Mouse (Mus musculus) heart, embryonic 15.5 days (tissue): Measurements from ENCODE around the gene Pwp2. TPM values are rescaled to one million over a fixed set of nuclear protein-coding genes. Genes with fewer than 3 reads are reported as not detected.
"Not testable (repeated sequence)": the region's sequence is repeated elsewhere in the genome, so short reads cannot be mapped to it uniquely, and the experiment has no call there.

Source experiments
- ATAC-seq: fragments of 200-750 bp; cut with Nextera tagmentation; replicated peaks from 2 replicates; pipeline ENCODE4 v1.8.0; 2017; ENCODE audit warnings: low read depth, moderate TSS enrichment; ENCODE audit not compliant: insufficient number of reproducible peaks, insufficient read depth, low FRiP score
- H3K27ac ChIP-seq: fragments of 300-500 bp; sonication (generic); 2 replicates; pipeline ENCODE4 v1.5.1; 2015; ENCODE audit warnings: mild to moderate bottlenecking, inconsistent platforms
- H3K27me3 ChIP-seq: fragments of 300-500 bp; sonication (generic); 2 replicates; pipeline ENCODE4 v1.6.1; 2015; ENCODE audit warnings: inconsistent platforms
- H3K36me3 ChIP-seq: fragments of 300-500 bp; sonication (generic); 2 replicates; pipeline ENCODE4 v1.6.1; 2015; ENCODE audit warnings: mild to moderate bottlenecking, inconsistent platforms
- H3K4me1 ChIP-seq: fragments of 300-500 bp; sonication (generic); replicated peaks from 2 replicates; pipeline ENCODE4 v1.6.1; 2015; ENCODE audit warnings: inconsistent platforms
- H3K4me2 ChIP-seq: fragments of 300-500 bp; sonication (generic); 2 replicates; pipeline ENCODE4 v1.6.1; 2015; ENCODE audit warnings: inconsistent platforms, mild to moderate bottlenecking, moderate library complexity
- H3K4me3 ChIP-seq: fragments of 300-500 bp; sonication (generic); 2 replicates; pipeline ENCODE4 v1.5.1; 2015; ENCODE audit warnings: mild to moderate bottlenecking, inconsistent platforms
- H3K9ac ChIP-seq: fragments of 300-500 bp; sonication (generic); 2 replicates; pipeline ENCODE4 v1.6.1; 2015; ENCODE audit warnings: mild to moderate bottlenecking, inconsistent platforms
- H3K9me3 ChIP-seq: fragments of 300-500 bp; sonication (generic); replicated peaks from 2 replicates; pipeline ENCODE4 v1.6.1; 2016; ENCODE audit warnings: inconsistent platforms
- WGBS: fragments of 180-500 bp; shearing (Covaris S2); methylation state at CpG from one replicate; pipeline ENCODE4 v1.1.7; 2015; ENCODE audit warnings: mixed read lengths; 5-methylcytosine and 5-hydroxymethylcytosine counted together
- polyA plus RNA-seq: library from polyadenylated mRNA; unstranded; fragments of >200 nt; fragmentation: Nextera tagmentation; extraction: Ambion mirVana; gene quantifications from 2 replicates; pipeline ENCODE4 v1.2.1, GENCODE M21; 2015

The Pwp2 gene
- polyA plus RNA-seq, 1 experiment from 2014 or later = 9.1 TPM

DNA sequence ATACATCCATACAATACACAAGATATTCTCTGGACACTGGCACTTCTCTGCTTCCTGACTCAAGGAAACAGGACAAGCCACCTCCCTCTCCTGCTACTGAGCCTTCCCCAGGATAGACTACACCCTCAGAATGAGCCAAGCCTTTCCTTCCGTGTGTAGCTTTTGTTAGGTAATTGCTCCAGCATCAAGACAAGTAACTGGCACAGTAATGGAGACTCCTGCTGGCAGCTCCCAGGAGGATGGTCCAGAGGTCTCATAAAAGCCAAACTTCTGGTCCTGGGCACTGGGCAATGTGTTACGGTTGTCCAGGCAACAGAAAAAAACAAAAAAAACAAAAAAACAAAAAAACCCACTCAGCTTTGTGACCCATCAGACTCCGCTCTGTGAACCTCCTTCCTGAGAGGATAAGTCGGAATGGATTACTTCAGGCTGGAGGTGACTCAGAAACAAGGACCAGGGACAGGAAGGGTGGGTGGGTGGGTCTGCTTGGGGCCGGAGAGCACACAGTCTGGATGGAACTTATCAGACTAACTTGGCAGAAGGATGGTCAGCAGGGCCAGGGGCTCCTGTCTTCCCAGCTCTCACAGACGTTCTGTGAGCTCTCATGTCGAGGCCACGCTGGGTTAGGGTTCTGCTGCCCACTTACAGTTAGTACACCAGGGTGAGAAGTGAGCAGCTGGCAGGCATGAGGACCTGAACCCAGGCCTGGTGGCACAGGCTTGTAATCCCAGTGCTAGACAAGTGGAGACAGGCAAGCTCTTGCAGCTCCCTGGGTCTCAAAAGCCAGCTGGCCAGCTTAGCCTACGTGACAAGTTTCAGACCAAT, 57.7 kb downstream of the Pwp2 start:
- H3K27ac ChIP-seq = no peak overlapping the region
- 56% methylated on average over 9 of the region's 9 CpGs for WGBS
- no peak for ATAC-seq

GRCm38 (mm10) chr10:78126311-78126710, 58.6 kb downstream of the Pwp2 start:
- Histone ChIP-seq H3K9me3 (no peaks in the 10 kb centered on the region), H3K4me1 (peaks cover 18% of the 10 kb centered on the region), H3K27me3 (peaks cover 6% of the 10 kb centered on the region; the same call in 1 of the 2 replicates), H3K36me3 (no peaks in the 10 kb centered on the region), H3K27ac (no peak overlapping the region), H3K4me3 (no peak overlapping the region), H3K9ac (no peak overlapping the region), H3K4me2 (no peak overlapping the region)
- ATAC-seq = no peak
- WGBS = 86% methylated on average over 5 of the region's 5 CpGs

More for the DNA sequence above, 57.7 kb downstream of the Pwp2 start:
- H3K9me3 ChIP-seq = no peaks in the 10 kb centered on the region
- H3K27me3 ChIP-seq = peaks cover 7% of the 10 kb centered on the region; the same call in 1 of the 2 replicates
- H3K9ac ChIP-seq = no peak overlapping the region
- peaks cover 18% of the 10 kb centered on the region for H3K4me1 ChIP-seq
- no peak overlapping the region for H3K4me2 ChIP-seq
- no peak overlapping the region for H3K4me3 ChIP-seq
- no peaks in the 10 kb centered on the region for H3K36me3 ChIP-seq

GRCm38 (mm10) chr10:78125061-78125460, 59.9 kb downstream of the Pwp2 start:
- H3K9ac ChIP-seq, ATAC-seq, H3K27me3 ChIP-seq, H3K36me3 ChIP-seq, H3K9me3 ChIP-seq, H3K27ac ChIP-seq, H3K4me3 ChIP-seq, H3K4me2 ChIP-seq: not testable (repeated sequence)
- 53% methylated on average over 8 of the region's 8 CpGs for WGBS
- peaks cover 14% of the 10 kb centered on the region for H3K4me1 ChIP-seq

- not testable (repeated sequence) for H3K27ac ChIP-seq, H3K4me1 ChIP-seq, H3K36me3 ChIP-seq, H3K9me3 ChIP-seq, H3K27me3 ChIP-seq, H3K4me2 ChIP-seq, H3K4me3 ChIP-seq, ATAC-seq, H3K9ac ChIP-seq
- WGBS = 30% methylated on average over 6 of the region's 6 CpGs
Measured at GRCm38 (mm10) chr10:78124137-78124536, 60.8 kb downstream of the Pwp2 start.

Other genes with a start within 250 kb of the Pwp2 start
- gene Trpm2, start 214.6 kb downstream of the Pwp2 start, polyA plus RNA-seq = 0.34 and 2.5 TPM in 2 replicates
- gene 1810043G02Rik, start 206.6 kb downstream of the Pwp2 start, polyA plus RNA-seq = 16.7 and 20.8 TPM in 2 replicates
- gene Pfkl, start 175.1 kb downstream of the Pwp2 start, polyA plus RNA-seq = 167 and 185 TPM in 2 replicates
- not detected in 2 replicates for gene Dnmt3l, start 143.2 kb downstream of the Pwp2 start, polyA plus RNA-seq
- 0.16 and 1.5 TPM in 2 replicates for gene Aire, start 141.5 kb downstream of the Pwp2 start, polyA plus RNA-seq
- 1.5 and 2.9 TPM in 2 replicates for gene Icosl, start 115.8 kb downstream of the Pwp2 start, polyA plus RNA-seq
- gene D10Jhu81e, start 15.4 kb downstream of the Pwp2 start, polyA plus RNA-seq = 57.8 and 61.4 TPM in 2 replicates
- gene Trappc10, start 59.5 kb upstream of the Pwp2 start, polyA plus RNA-seq = 10.2 and 10.8 TPM in 2 replicates
- gene Agpat3, start 167.3 kb upstream of the Pwp2 start, polyA plus RNA-seq = 54.2 and 67.6 TPM in 2 replicates
- 202 and 247 TPM in 2 replicates for gene Rrp1, start 227.9 kb upstream of the Pwp2 start, polyA plus RNA-seq
- gene Cstb, start 240.5 kb upstream of the Pwp2 start, polyA plus RNA-seq = 114 and 160 TPM in 2 replicates